Mouse (Mus musculus): ENCODE results near the gene Pcsk4.

Pcsk4 gene

GRCm38 (mm10) chr10:80323261-80324119 is 5.8 kb downstream of the Pcsk4 start:
- peak; percentile 47 for DNase-seq (ENCODE audit: low read depth, low spot score)

GRCm38 (mm10) chr10:80322811-80323211 is 6.5 kb downstream of the Pcsk4 start:
- no peak for DNase-seq (ENCODE audit: low read depth, low spot score)

GRCm38 (mm10) chr10:80321670-80322581 is 7.4 kb downstream of the Pcsk4 start:
- no peak for DNase-seq (ENCODE audit: low read depth, low spot score)

GRCm38 (mm10) chr10:80321014-80321669 is 8.2 kb downstream of the Pcsk4 start:
- DNase-seq (ENCODE audit: low read depth, low spot score), result no peak

- DNase-seq (ENCODE audit: low read depth, low spot score), result peak; percentile 96
Measured at GRCm38 (mm10) chr10:80320340-80320760, 8.9 kb downstream of the Pcsk4 start, which contains the start of gene 2310011J03Rik. Gene 2310011J03Rik, minus strand, starts transcription at chr10:80320537.

GRCm38 (mm10) chr10:80317011-80317410 is 12.3 kb downstream of the Pcsk4 start:
- DNase-seq (ENCODE audit: low read depth, low spot score), result no peak

GRCm38 (mm10) chr10:80316359-80316781 is 12.9 kb downstream of the Pcsk4 start:
- DNase-seq (ENCODE audit: low read depth, low spot score), result no peak

GRCm38 (mm10) chr10:80315315-80315714 is 14.0 kb downstream of the Pcsk4 start:
- no peak for DNase-seq (ENCODE audit: low read depth, low spot score)

GRCm38 (mm10) chr10:80314494-80315001 is 14.8 kb downstream of the Pcsk4 start:
- DNase-seq (ENCODE audit: low read depth, low spot score), result no peak

GRCm38 (mm10) chr10:80313627-80314201 is 15.6 kb downstream of the Pcsk4 start:
- DNase-seq (ENCODE audit: low read depth, low spot score), result no peak

- no peak for DNase-seq (ENCODE audit: low read depth, low spot score)
Measured at GRCm38 (mm10) chr10:80312586-80313504, 16.5 kb downstream of the Pcsk4 start.

- DNase-seq (ENCODE audit: low read depth, low spot score), result no peak
Measured at GRCm38 (mm10) chr10:80311560-80311959, 17.7 kb downstream of the Pcsk4 start.

- no peak for DNase-seq (ENCODE audit: low read depth, low spot score)
Measured at GRCm38 (mm10) chr10:80304862-80305261, 24.4 kb downstream of the Pcsk4 start.

- DNase-seq (ENCODE audit: low read depth, low spot score), result no peak
Measured at GRCm38 (mm10) chr10:80304458-80304857, 24.8 kb downstream of the Pcsk4 start.

- DNase-seq (ENCODE audit: low read depth, low spot score), result no peak
Measured at GRCm38 (mm10) chr10:80302471-80302881, 26.8 kb downstream of the Pcsk4 start.

GRCm38 (mm10) chr10:80302082-80302355 is 27.3 kb downstream of the Pcsk4 start:
- no peak for DNase-seq (ENCODE audit: low read depth, low spot score)

- no peak for DNase-seq (ENCODE audit: low read depth, low spot score)
Measured at GRCm38 (mm10) chr10:80301256-80302081, 27.8 kb downstream of the Pcsk4 start.

- no peak for DNase-seq (ENCODE audit: low read depth, low spot score)
Measured at GRCm38 (mm10) chr10:80300672-80301181, 28.6 kb downstream of the Pcsk4 start.

- no peak for DNase-seq (ENCODE audit: low read depth, low spot score)
Measured at GRCm38 (mm10) chr10:80299824-80300223, 29.5 kb downstream of the Pcsk4 start.

Data from 3T3-L1 (cell line).